Mouse (Mus musculus): ENCODE measurements around the gene Arhgef25. TPM values are rescaled to one million over a fixed set of nuclear protein-coding genes. Genes with fewer than 3 reads are reported as not detected.
A peak's percentile ranks its signal among the peaks of the same experiment; 100 is the strongest.
"Not testable (repeated sequence)": the region's sequence is repeated elsewhere in the genome, so short reads cannot be mapped to it uniquely, and the experiment has no call there.

The Arhgef25 gene
- polyA plus RNA-seq, 1 experiment, result 25.0 TPM

GRCm38 (mm10) chr10:127135118-127135836, 54.6 kb downstream of the Arhgef25 start:
- H3K4me3 ChIP-seq (replicated peaks; ENCODE audit: control insufficient read depth, low read depth, low read length), result no peak overlapping the region
- TF ChIP-seq CTCF (IDR thresholded peaks at IDR 0.05; ENCODE audit: control insufficient read depth, insufficient read depth, low read length) (no peak), POLR2A (IDR thresholded peaks at IDR 0.05; ENCODE audit: borderline replicate concordance, control insufficient read depth, low read depth, low read length) (no peak)
- peak overlapping the region; percentile 94 for H3K27ac ChIP-seq (ENCODE audit: control insufficient read depth, insufficient read depth, low read depth, low read length, poor library complexity)
- WGBS, result 5% methylated on average over 8 of the region's 8 CpGs
- peaks cover 6% of the 10 kb centered on the region; the same call in 1 of the 2 replicates for H3K4me1 ChIP-seq (ENCODE audit: control insufficient read depth, insufficient read depth, low read length)

GRCm38 (mm10) chr10:127134394-127135035, 55.4 kb downstream of the Arhgef25 start:
- H3K4me3 ChIP-seq (replicated peaks; ENCODE audit: control insufficient read depth, low read depth, low read length); H3K4me1 ChIP-seq (ENCODE audit: control insufficient read depth, insufficient read depth, low read length); H3K27ac ChIP-seq (ENCODE audit: control insufficient read depth, insufficient read depth, low read depth, low read length, poor library complexity): not testable (repeated sequence)
- WGBS, result 64% methylated on average over 3 of the region's 3 CpGs

Other genes starting within 250 kb of the Arhgef25 start
- gene Ctdsp2, start 211.4 kb downstream of the Arhgef25 start, polyA plus RNA-seq (2011; ENCODE audit: insufficient read depth, insufficient read length, low replicate concordance, missing spikeins), result 31.5 and 43.9 TPM in 2 replicates
- not detected in 2 replicates for gene Avil, start 189.4 kb downstream of the Arhgef25 start, polyA plus RNA-seq (2011; ENCODE audit: insufficient read depth, insufficient read length, low replicate concordance, missing spikeins)
- gene Tsfm, start 159.2 kb downstream of the Arhgef25 start, polyA plus RNA-seq (2011; ENCODE audit: insufficient read depth, insufficient read length, low replicate concordance, missing spikeins), result 9.7 and 23.6 TPM in 2 replicates
- 10.0 and 14.6 TPM in 2 replicates for gene Mettl1, start 148.7 kb downstream of the Arhgef25 start, polyA plus RNA-seq (2011; ENCODE audit: insufficient read depth, insufficient read length, low replicate concordance, missing spikeins)
- 1.1 TPM in 1 of 2 replicates, not detected in the other for gene Eef1akmt3, start 148.6 kb downstream of the Arhgef25 start, polyA plus RNA-seq (2011; ENCODE audit: insufficient read depth, insufficient read length, low replicate concordance, missing spikeins)
- gene Cyp27b1, start 141.8 kb downstream of the Arhgef25 start, polyA plus RNA-seq (2011; ENCODE audit: insufficient read depth, insufficient read length, low replicate concordance, missing spikeins), result not detected in 2 replicates
- gene March9, start 129.9 kb downstream of the Arhgef25 start, polyA plus RNA-seq (2011; ENCODE audit: insufficient read depth, insufficient read length, low replicate concordance, missing spikeins), result 1.6 TPM in 1 of 2 replicates, not detected in the other
- 127 and 148 TPM in 2 replicates for gene Cdk4, start 126.5 kb downstream of the Arhgef25 start, polyA plus RNA-seq (2011; ENCODE audit: insufficient read depth, insufficient read length, low replicate concordance, missing spikeins)
- 15.7 and 22.5 TPM in 2 replicates for gene Tspan31, start 119.8 kb downstream of the Arhgef25 start, polyA plus RNA-seq (2011; ENCODE audit: insufficient read depth, insufficient read length, low replicate concordance, missing spikeins)
- 11.0 and 27.3 TPM in 2 replicates for gene Agap2, start 114.8 kb downstream of the Arhgef25 start, polyA plus RNA-seq (2011; ENCODE audit: insufficient read depth, insufficient read length, low replicate concordance, missing spikeins)
- gene Os9, start 69.0 kb downstream of the Arhgef25 start, polyA plus RNA-seq (2011; ENCODE audit: insufficient read depth, insufficient read length, low replicate concordance, missing spikeins), result 34.7 and 69.0 TPM in 2 replicates
- 26.4 and 54.8 TPM in 2 replicates for gene B4galnt1, start 24.9 kb downstream of the Arhgef25 start, polyA plus RNA-seq (2011; ENCODE audit: insufficient read depth, insufficient read length, low replicate concordance, missing spikeins)
- gene Slc26a10, start 9.4 kb downstream of the Arhgef25 start, polyA plus RNA-seq (2011; ENCODE audit: insufficient read depth, insufficient read length, low replicate concordance, missing spikeins), result not detected in 2 replicates
- gene Dtx3, start 5.6 kb upstream of the Arhgef25 start, polyA plus RNA-seq (2011; ENCODE audit: insufficient read depth, insufficient read length, low replicate concordance, missing spikeins), result 58.4 and 78.7 TPM in 2 replicates
- 18.1 and 24.9 TPM in 2 replicates for gene Pip4k2c, start 21.5 kb upstream of the Arhgef25 start, polyA plus RNA-seq (2011; ENCODE audit: insufficient read depth, insufficient read length, low replicate concordance, missing spikeins)
- gene Kif5a, start 73.3 kb upstream of the Arhgef25 start, polyA plus RNA-seq (2011; ENCODE audit: insufficient read depth, insufficient read length, low replicate concordance, missing spikeins), result 1.7 and 2.3 TPM in 2 replicates
- gene Dctn2, start 76.3 kb upstream of the Arhgef25 start, polyA plus RNA-seq (2011; ENCODE audit: insufficient read depth, insufficient read length, low replicate concordance, missing spikeins), result 68.6 and 115 TPM in 2 replicates
- 75.9 and 131 TPM in 2 replicates for gene Mbd6, start 98.9 kb upstream of the Arhgef25 start, polyA plus RNA-seq (2011; ENCODE audit: insufficient read depth, insufficient read length, low replicate concordance, missing spikeins)
- 41.6 and 85.0 TPM in 2 replicates for gene Mars, start 121.7 kb upstream of the Arhgef25 start, polyA plus RNA-seq (2011; ENCODE audit: insufficient read depth, insufficient read length, low replicate concordance, missing spikeins)
- 30.1 and 77.2 TPM in 2 replicates for gene Arhgap9, start 131.9 kb upstream of the Arhgef25 start, polyA plus RNA-seq (2011; ENCODE audit: insufficient read depth, insufficient read length, low replicate concordance, missing spikeins)
- 2.2 TPM in 1 of 2 replicates, not detected in the other for gene Gli1, start 151.9 kb upstream of the Arhgef25 start, polyA plus RNA-seq (2011; ENCODE audit: insufficient read depth, insufficient read length, low replicate concordance, missing spikeins)
- gene Inhbe, start 164.3 kb upstream of the Arhgef25 start, polyA plus RNA-seq (2011; ENCODE audit: insufficient read depth, insufficient read length, low replicate concordance, missing spikeins), result 0.27 TPM in 1 of 2 replicates, not detected in the other
- gene Inhbc, start 180.3 kb upstream of the Arhgef25 start, polyA plus RNA-seq (2011; ENCODE audit: insufficient read depth, insufficient read length, low replicate concordance, missing spikeins), result 0.52 TPM in 1 of 2 replicates, not detected in the other
- gene R3hdm2, start 190.2 kb upstream of the Arhgef25 start, polyA plus RNA-seq (2011; ENCODE audit: insufficient read depth, insufficient read length, low replicate concordance, missing spikeins), result 59.7 and 144 TPM in 2 replicates

Measured in bone marrow, adult 2 months (tissue).